Mouse (Mus musculus) megakaryocyte, embryonic 14.5 days (primary cell): ENCODE data around the gene Wfikkn1. TPM values are rescaled to one million over a fixed set of nuclear protein-coding genes. Genes with fewer than 3 reads are reported as not detected.

Experiments
- H3K27me3 ChIP-seq: replicated peaks from 2 replicates; pipeline ENCODE3; 2012; ENCODE audit warnings: inconsistent platforms
- H3K36me3 ChIP-seq: replicated peaks from 2 replicates; pipeline ENCODE3; 2012; ENCODE audit warnings: low read length, inconsistent platforms, mixed read lengths
- H3K4me1 ChIP-seq: 2 replicates; pipeline ENCODE4 v1.6.1; 2012; ENCODE audit warnings: inconsistent platforms
- H3K4me3 ChIP-seq: replicated peaks from 2 replicates; pipeline ENCODE3; 2012; ENCODE audit warnings: moderate library complexity, mild to moderate bottlenecking, inconsistent platforms
- H3K9me3 ChIP-seq: 2 replicates; pipeline ENCODE4 v1.6.1; 2012; ENCODE audit warnings: inconsistent platforms
- FLI1 ChIP-seq: IDR thresholded peaks from 2 replicates; pipeline ENCODE4 v1.6.1; 2012; ENCODE audit warnings: low read length, inconsistent platforms, mixed read lengths
- GATA1 ChIP-seq: IDR thresholded peaks from 3 replicates; pipeline ENCODE4 v1.6.1; 2012; ENCODE audit warnings: mixed read lengths, low read length, inconsistent platforms, borderline replicate concordance
- polyA plus RNA-seq: library from polyadenylated mRNA; stranded (reverse); fragments of >175 nt; gene quantifications from 2 replicates; pipeline ENCODE4 v1.2.3, GENCODE M21; 2012; ENCODE audit warnings: low replicate concordance; ENCODE audit not compliant: insufficient read depth

Wfikkn1 gene
- polyA plus RNA-seq, 1 experiment: 1.9 TPM

- peaks cover 87% of the 10 kb centered on the region for H3K4me1 ChIP-seq
- no peak overlapping the region for H3K4me3 ChIP-seq
- H3K36me3 ChIP-seq: peaks cover 30% of the 10 kb centered on the region
Measured at GRCm38 (mm10) chr17:25863681-25864080, 17.0 kb downstream of the Wfikkn1 start.

GRCm38 (mm10) chr17:25861704-25862612, 18.7 kb downstream of the Wfikkn1 start:
- no peak for TF ChIP-seq FLI1
- TF ChIP-seq GATA1: no peak
- Histone ChIP-seq H3K4me3 (peak overlapping the region; percentile 97), H3K4me1 (peaks cover 72% of the 10 kb centered on the region), H3K9me3 (no peaks in the 10 kb centered on the region), H3K27me3 (no peaks in the 10 kb centered on the region), H3K36me3 (peaks cover 34% of the 10 kb centered on the region)

More at GRCm38 (mm10) chr17:25863681-25864080, 17.0 kb downstream of the Wfikkn1 start:
- TF ChIP-seq FLI1 (no peak), GATA1 (no peak)
- H3K9me3 ChIP-seq: no peaks in the 10 kb centered on the region
- H3K27me3 ChIP-seq: no peaks in the 10 kb centered on the region

GRCm38 (mm10) chr17:25860832-25861703, 19.6 kb downstream of the Wfikkn1 start, which contains the start of gene Wdr90:
Gene Wdr90, minus strand, starts transcription at chr17:25861501.
- H3K4me1 ChIP-seq: peaks cover 65% of the 10 kb centered on the region
- no peaks in the 10 kb centered on the region for H3K9me3 ChIP-seq
- H3K27me3 ChIP-seq: no peaks in the 10 kb centered on the region
- peak within 1 kb of the TSS; percentile 97 for H3K4me3 ChIP-seq
- TF ChIP-seq FLI1 (no peak), GATA1 (no peak)
- H3K36me3 ChIP-seq: peaks cover 36% of the 10 kb centered on the region

- TF ChIP-seq FLI1: no peak
- TF ChIP-seq GATA1: no peak
- H3K4me3 ChIP-seq: peak overlapping the region; percentile 97
- peaks cover 39% of the 10 kb centered on the region for H3K36me3 ChIP-seq
- H3K4me1 ChIP-seq: peaks cover 60% of the 10 kb centered on the region
- no peaks in the 10 kb centered on the region for H3K9me3 ChIP-seq
- no peaks in the 10 kb centered on the region for H3K27me3 ChIP-seq
Measured at GRCm38 (mm10) chr17:25860229-25860628, 20.4 kb downstream of the Wfikkn1 start.

- TF ChIP-seq FLI1 (peak; percentile 78; the same call in 1 of the 2 replicates), GATA1 (no peak)
- H3K36me3 ChIP-seq: peaks cover 82% of the 10 kb centered on the region
- peaks cover 64% of the 10 kb centered on the region for H3K4me1 ChIP-seq
- peak within 1 kb of the TSS; percentile 99 for H3K4me3 ChIP-seq
- no peaks in the 10 kb centered on the region for H3K27me3 ChIP-seq
- H3K9me3 ChIP-seq: no peaks in the 10 kb centered on the region
Measured at GRCm38 (mm10) chr17:25844396-25844901, 36.2 kb downstream of the Wfikkn1 start, which contains the start of gene Rhot2. Gene Rhot2, minus strand, starts transcription at chr17:25844851.

GRCm38 (mm10) chr17:25843636-25844395, 36.8 kb downstream of the Wfikkn1 start:
- H3K36me3 ChIP-seq: peaks cover 82% of the 10 kb centered on the region
- peak overlapping the region; percentile 99 for H3K4me3 ChIP-seq
- TF ChIP-seq GATA1 (no peak), FLI1 (no peak)
- no peaks in the 10 kb centered on the region for H3K9me3 ChIP-seq
- H3K27me3 ChIP-seq: no peaks in the 10 kb centered on the region
- H3K4me1 ChIP-seq: peaks cover 70% of the 10 kb centered on the region

GRCm38 (mm10) chr17:25843122-25843521, 37.5 kb downstream of the Wfikkn1 start:
- peaks cover 75% of the 10 kb centered on the region for H3K4me1 ChIP-seq
- H3K36me3 ChIP-seq: peaks cover 81% of the 10 kb centered on the region
- peak overlapping the region; percentile 99 for H3K4me3 ChIP-seq
- no peaks in the 10 kb centered on the region for H3K9me3 ChIP-seq
- TF ChIP-seq FLI1: no peak
- no peak for TF ChIP-seq GATA1
- no peaks in the 10 kb centered on the region for H3K27me3 ChIP-seq

- H3K4me1 ChIP-seq: peaks cover 81% of the 10 kb centered on the region
- no peaks in the 10 kb centered on the region for H3K27me3 ChIP-seq
- H3K9me3 ChIP-seq: no peaks in the 10 kb centered on the region
- TF ChIP-seq FLI1 (no peak), GATA1 (no peak)
- H3K4me3 ChIP-seq: no peak overlapping the region
- peaks cover 81% of the 10 kb centered on the region for H3K36me3 ChIP-seq
Measured at GRCm38 (mm10) chr17:25842509-25842908, 38.1 kb downstream of the Wfikkn1 start.
